ENCODE assay signal across 20 mouse cellular contexts in genomic region chr11:68993122-68993521, GRCm38 (mm10). TPM values are rescaled to one million over a fixed set of nuclear protein-coding genes. Genes with fewer than 3 reads are reported as not detected.
DNase-seq lines count a peak whose midpoint lies in the region; ATAC-seq and TF ChIP-seq lines count a peak whose summit lies in the region.
"Had no signal": no experiment of that assay in that cellular context is flagged by ENCODE, and none has a peak within 500 bp of the region (broad histone marks: within the 10 kb centered on the region; RNA-seq: fewer than 3 reads in every experiment).

No protein-coding gene starts in this region.

- H3K9me3 ChIP-seq in midbrain, postnatal 0 days (ENCODE audit: low read length) = no peaks in the 10 kb centered on the region
- no peaks in the 10 kb centered on the region for H3K9me3 ChIP-seq in midbrain, embryonic 10.5 days (replicated peaks)
- H3K9me3 ChIP-seq: heart, embryonic 12.5 days; stomach, embryonic 15.5 days had no signal

- no peak for TF ChIP-seq CTCF in midbrain, postnatal 0 days (IDR thresholded peaks at IDR 0.05)

- no peak overlapping the region for H3K9ac ChIP-seq in midbrain, postnatal 0 days (replicated peaks; ENCODE audit: low read length, poor library complexity, severe bottlenecking)
- H3K9ac ChIP-seq: heart, embryonic 12.5 days; stomach, embryonic 15.5 days had no signal

- H3K27me3 ChIP-seq in midbrain, postnatal 0 days (ENCODE audit: insufficient read depth, low read length) = no peaks in the 10 kb centered on the region
- no peaks in the 10 kb centered on the region for H3K27me3 ChIP-seq in midbrain, embryonic 10.5 days (ENCODE audit: low read depth, poor library complexity, severe bottlenecking)
- H3K27me3 ChIP-seq: heart, embryonic 12.5 days; stomach, embryonic 15.5 days had no signal

- DNase-seq in adrenal gland, postnatal 25 days = peak; percentile 33
- no peak for DNase-seq in adrenal gland, adult 8-10 months
- DNase-seq in midbrain, postnatal 0 days (ENCODE audit: low spot score) = peak; percentile 11
- no peak for DNase-seq in midbrain, embryonic 10.5 days (ENCODE audit: low spot score)
- DNase-seq in cerebellum, postnatal 10 days = peak; percentile 93 to 95
- no peak for DNase-seq in urinary bladder, postnatal 10 days (ENCODE audit: low spot score)
- DNase-seq in left cerebral cortex, postnatal 36 days (ENCODE audit: low spot score in 2 of 2) = no peak
- DNase-seq: gastrocnemius, postnatal 10 days; heart, postnatal 10 days; kidney, adult 11 months; kidney, postnatal 4 days; lung, postnatal 4 days; thymus, adult 18-20 months; thymus, postnatal 4 days had no signal

- no peak overlapping the region for H3K4me2 ChIP-seq in midbrain, postnatal 0 days (ENCODE audit: low read depth, low read length, poor library complexity, severe bottlenecking)
- H3K4me2 ChIP-seq: heart, embryonic 12.5 days; stomach, embryonic 15.5 days had no signal

- ATAC-seq in midbrain, postnatal 0 days (ENCODE audit: low FRiP score) = no peak
- ATAC-seq: CD4-positive, CD25-positive, alpha-beta regulatory T cell, adult 4 months; forebrain, embryonic 14.5 days had no signal

- H3K27ac ChIP-seq in midbrain, postnatal 0 days (ENCODE audit: low read depth, low read length) = no peak overlapping the region
- no peak overlapping the region for H3K27ac ChIP-seq in midbrain, embryonic 10.5 days (replicated peaks)
- H3K27ac ChIP-seq: stomach, embryonic 15.5 days had no signal

- intact Hi-C loops in left cerebral cortex, postnatal 36 days (cut with DNase I) = no loop called here

- H3K36me3 ChIP-seq in midbrain, postnatal 0 days (ENCODE audit: insufficient read depth, low read length) = peaks cover 66% of the 10 kb centered on the region
- H3K36me3 ChIP-seq in midbrain, embryonic 10.5 days = peaks cover 99% of the 10 kb centered on the region

- H3K4me3 ChIP-seq in midbrain, postnatal 0 days (ENCODE audit: low read depth, low read length) = no peak overlapping the region
- H3K4me3 ChIP-seq in midbrain, embryonic 10.5 days = no peak overlapping the region
- H3K4me3 ChIP-seq: heart, embryonic 12.5 days; stomach, embryonic 15.5 days had no signal

- 86% methylated on average over 7 of the region's 7 CpGs for whole genome bisulfite sequencing in midbrain, postnatal 0 days
- 91% methylated on average over 7 of the region's 7 CpGs for WGBS in midbrain, embryonic 10.5 days

- H3K4me1 ChIP-seq in midbrain, postnatal 0 days (ENCODE audit: insufficient read depth, low read length) = no peaks in the 10 kb centered on the region
- no peaks in the 10 kb centered on the region for H3K4me1 ChIP-seq in midbrain, embryonic 10.5 days
- H3K4me1 ChIP-seq: heart, embryonic 12.5 days; stomach, embryonic 15.5 days had no signal

RNA-seq across cellular contexts. Expression of gene Pfas, which starts 15.1 kb away (rescaled TPM):
- 39.7 and 40.1 TPM in 2 replicates for total RNA-seq in adrenal gland, postnatal 25 days (2021)
- total RNA-seq in adrenal gland, adult 8-10 months (2022) = 10 to 100 TPM; 33.9 to 48.4 (median 40.5) TPM
- total RNA-seq in midbrain, postnatal 0 days (2014; rRNA removed) = 28.3 and 28.7 TPM in 2 replicates
- polyA plus RNA-seq in midbrain, postnatal 0 days (2015; fragmentation: Nextera tagmentation; extraction: Ambion mirVana) = 13.9 and 14.1 TPM in 2 replicates
- 57.8 and 59.2 TPM in 2 replicates for polyA plus RNA-seq in midbrain, embryonic 10.5 days (2016; fragmentation: Nextera tagmentation; extraction: Ambion mirVana)
- 10 to 100 TPM; 16.1 to 24.2 TPM for total RNA-seq in left cerebral cortex, postnatal 36 days (2021)

RNA-seq across cellular contexts. Expression of gene Rangrf, which starts 18.1 kb away (rescaled TPM):
- 20.7 and 22.4 TPM in 2 replicates for total RNA-seq in adrenal gland, postnatal 25 days (2021)
- total RNA-seq in adrenal gland, adult 8-10 months (2022) = 10 to 100 TPM; 21.0 to 27.9 (median 23.6) TPM
- total RNA-seq in midbrain, postnatal 0 days (2014; rRNA removed) = 12.0 and 25.0 TPM in 2 replicates
- 18.9 and 20.2 TPM in 2 replicates for polyA plus RNA-seq in midbrain, postnatal 0 days (2015; fragmentation: Nextera tagmentation; extraction: Ambion mirVana)
- polyA plus RNA-seq in midbrain, embryonic 10.5 days (2016; fragmentation: Nextera tagmentation; extraction: Ambion mirVana) = 68.4 and 84.6 TPM in 2 replicates
- 10 to 100 TPM; 13.7 to 18.6 TPM for total RNA-seq in left cerebral cortex, postnatal 36 days (2021)

RNA-seq across cellular contexts. Expression of gene Ctc1, which starts 22.6 kb away (rescaled TPM):
- 32.9 and 33.9 TPM in 2 replicates for total RNA-seq in adrenal gland, postnatal 25 days (2021)
- total RNA-seq in adrenal gland, adult 8-10 months (2022) = 10 to 100 TPM; 30.7 to 46.1 (median 39.2) TPM
- total RNA-seq in midbrain, postnatal 0 days (2014; rRNA removed) = 60.0 and 67.7 TPM in 2 replicates
- polyA plus RNA-seq in midbrain, postnatal 0 days (2015; fragmentation: Nextera tagmentation; extraction: Ambion mirVana) = 46.8 and 53.4 TPM in 2 replicates
- 82.4 and 85.6 TPM in 2 replicates for polyA plus RNA-seq in midbrain, embryonic 10.5 days (2016; fragmentation: Nextera tagmentation; extraction: Ambion mirVana)
- 10 to 100 TPM; 38.1 to 40.5 TPM for total RNA-seq in left cerebral cortex, postnatal 36 days (2021)

RNA-seq across cellular contexts. Expression of gene Slc25a35, which starts 25.2 kb away (rescaled TPM):
- total RNA-seq in adrenal gland, postnatal 25 days (2021) = 32.0 and 35.4 TPM in 2 replicates
- total RNA-seq in adrenal gland, adult 8-10 months (2022) = 10 to 100 TPM; 14.7 to 35.0 (median 28.1) TPM
- 0.93 and 1.4 TPM in 2 replicates for total RNA-seq in midbrain, postnatal 0 days (2014; rRNA removed)
- 1.5 and 2.0 TPM in 2 replicates for polyA plus RNA-seq in midbrain, postnatal 0 days (2015; fragmentation: Nextera tagmentation; extraction: Ambion mirVana)
- 2.0 and 2.1 TPM in 2 replicates for polyA plus RNA-seq in midbrain, embryonic 10.5 days (2016; fragmentation: Nextera tagmentation; extraction: Ambion mirVana)
- 1 to 10 TPM; 5.7 to 6.1 TPM for total RNA-seq in left cerebral cortex, postnatal 36 days (2021)

RNA-seq across cellular contexts. Expression of gene Arhgef15, which starts 35.8 kb away (rescaled TPM):
- total RNA-seq in adrenal gland, postnatal 25 days (2021) = 18.7 and 23.4 TPM in 2 replicates
- total RNA-seq in adrenal gland, adult 8-10 months (2022) = 10 to 100 TPM; 15.5 to 32.7 (median 24.5) TPM
- 23.3 and 50.8 TPM in 2 replicates for total RNA-seq in midbrain, postnatal 0 days (2014; rRNA removed)
- polyA plus RNA-seq in midbrain, postnatal 0 days (2015; fragmentation: Nextera tagmentation; extraction: Ambion mirVana) = 27.6 and 34.3 TPM in 2 replicates
- 6.4 and 6.6 TPM in 2 replicates for polyA plus RNA-seq in midbrain, embryonic 10.5 days (2016; fragmentation: Nextera tagmentation; extraction: Ambion mirVana)
- 10 to 100 TPM; 16.5 to 26.9 TPM for total RNA-seq in left cerebral cortex, postnatal 36 days (2021)
- total RNA-seq: megakaryocyte-erythroid progenitor cell, adult 5-6 weeks; neutrophil, adult 5-6 weeks had no signal

Comparison
In these comparisons a context has a peak if more than half of its experiments do, and no peak if none do; other contexts are left out.
1. DNase-seq: peak in adrenal gland, postnatal 25 days (single experiment), midbrain, postnatal 0 days (single experiment) and cerebellum, postnatal 10 days (2 of 2); none in adrenal gland, adult 8-10 months (single experiment), midbrain, embryonic 10.5 days (single experiment), urinary bladder, postnatal 10 days (single experiment) and left cerebral cortex, postnatal 36 days (0 of 2).